In the genomic region with DNA sequence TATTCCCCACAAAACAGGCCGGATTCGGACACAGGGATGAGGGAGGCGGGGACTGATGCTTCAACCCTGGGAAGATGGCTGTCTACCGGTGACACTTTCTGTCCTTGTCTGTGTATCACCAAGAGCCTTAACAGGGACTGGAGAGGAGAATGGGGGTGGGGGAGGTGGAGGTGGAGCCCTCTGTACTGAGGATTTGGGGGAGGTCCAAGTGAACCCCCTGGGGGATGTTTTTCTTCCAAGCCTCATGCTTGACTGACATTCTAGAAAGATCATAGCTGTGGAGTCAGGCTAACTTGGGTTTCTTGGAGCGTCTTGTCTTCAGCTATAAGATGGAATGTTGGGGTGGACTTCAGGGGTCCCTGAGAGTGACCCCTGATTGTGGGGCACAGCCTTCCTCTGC, we compare ENCODE assay signal across 22 mouse cellular contexts. TPM values are rescaled to one million over a fixed set of nuclear protein-coding genes. Genes with fewer than 3 reads are reported as not detected.
"Had no signal": no experiment of that assay in that cellular context is flagged by ENCODE, and none has a peak within 500 bp of the region (broad histone marks: within the 10 kb centered on the region; RNA-seq: fewer than 3 reads in every experiment).

No protein-coding gene starts in this region.

- H3K36me3 ChIP-seq: liver, embryonic 15.5 days had no signal

- H3K4me1 ChIP-seq: limb, embryonic 10.5 days; limb, embryonic 13.5 days; liver, embryonic 12.5 days; liver, embryonic 15.5 days; lung, embryonic 15.5 days; midbrain, embryonic 10.5 days; midbrain, embryonic 13.5 days; neural tube, embryonic 13.5 days had no signal

- H3K27ac ChIP-seq: limb, embryonic 10.5 days; limb, embryonic 13.5 days; liver, embryonic 12.5 days; liver, embryonic 15.5 days; lung, embryonic 15.5 days; midbrain, embryonic 10.5 days; midbrain, embryonic 13.5 days; neural tube, embryonic 13.5 days had no signal

- DNase-seq: layer of hippocampus, postnatal 36 days; liver; lung, adult 18-20 months; lung, postnatal 10 days; lung, postnatal 36 days; retina, postnatal 1 day; right cerebral cortex, postnatal 25 days; thymus, adult 18-20 months; thymus, postnatal 14 days; thymus, postnatal 4 days had no signal

- H3K4me3 ChIP-seq: limb, embryonic 10.5 days; limb, embryonic 13.5 days; liver, embryonic 12.5 days; liver, embryonic 15.5 days; lung, embryonic 15.5 days; megakaryocyte, embryonic 14.5 days; midbrain, embryonic 10.5 days; midbrain, embryonic 13.5 days; myocyte; neural tube, embryonic 13.5 days had no signal

- H3K27me3 ChIP-seq: limb, embryonic 13.5 days; liver, embryonic 12.5 days; liver, embryonic 15.5 days; lung, embryonic 15.5 days; midbrain, embryonic 13.5 days; neural tube, embryonic 13.5 days had no signal

- H3K9me3 ChIP-seq: limb, embryonic 10.5 days; limb, embryonic 13.5 days; liver, embryonic 12.5 days; liver, embryonic 15.5 days; lung, embryonic 15.5 days; midbrain, embryonic 10.5 days; midbrain, embryonic 13.5 days; neural tube, embryonic 13.5 days had no signal

RNA-seq across cellular contexts. Expression of gene Fbln1, which starts 40.3 kb away (rescaled TPM):
- total RNA-seq: monocyte, adult 5-6 weeks; neutrophil, adult 5-6 weeks had no signal
